Mouse (Mus musculus) lung, embryonic 14.5 days (tissue): ENCODE results near the gene Tfdp2. TPM values are rescaled to one million over a fixed set of nuclear protein-coding genes. Genes with fewer than 3 reads are reported as not detected.

ENCODE experiments used
- ATAC-seq: fragments of 200-750 bp; cut with Nextera tagmentation; 2 replicates; pipeline ENCODE4 v1.8.0; 2017; ENCODE audit warnings: mild to moderate bottlenecking, moderate TSS enrichment, moderate library complexity; ENCODE audit not compliant: insufficient read depth
- DNase-seq: peaks from one replicate; pipeline ENCODE4 v3.0.0-alpha.2; 2015
- H3K27ac ChIP-seq: fragments of 300-500 bp; sonication (generic); 2 replicates; pipeline ENCODE4 v1.5.1; 2014; ENCODE audit warnings: low read depth, mild to moderate bottlenecking, moderate library complexity
- H3K27me3 ChIP-seq: fragments of 300-500 bp; sonication (generic); 2 replicates; pipeline ENCODE4 v1.6.1; 2014; ENCODE audit warnings: low read length, control low read depth; ENCODE audit not compliant: insufficient read depth
- H3K36me3 ChIP-seq: fragments of 300-500 bp; sonication (generic); 2 replicates; pipeline ENCODE4 v1.6.1; 2014; ENCODE audit warnings: control low read depth; ENCODE audit not compliant: insufficient read depth
- H3K4me1 ChIP-seq: fragments of 300-500 bp; sonication (generic); 2 replicates; pipeline ENCODE4 v1.6.1; 2014; ENCODE audit warnings: antibody characterized with exemption, control low read depth; ENCODE audit not compliant: insufficient read depth
- H3K4me2 ChIP-seq: fragments of 300-500 bp; sonication (generic); 2 replicates; pipeline ENCODE4 v1.6.1; 2014; ENCODE audit warnings: mild to moderate bottlenecking
- H3K4me3 ChIP-seq: fragments of 300-500 bp; sonication (generic); 2 replicates; pipeline ENCODE4 v1.5.1; 2014; ENCODE audit warnings: low read depth, low read length
- H3K9ac ChIP-seq: fragments of 300-500 bp; sonication (generic); 2 replicates; pipeline ENCODE4 v1.6.1; 2014
- H3K9me3 ChIP-seq: fragments of 300-500 bp; sonication (generic); 2 replicates; pipeline ENCODE4 v1.6.1; 2016; ENCODE audit warnings: low read depth, low read length, control low read depth
- CTCF ChIP-seq: IDR thresholded peaks from 2 replicates; pipeline ENCODE4 v1.5.1; 2016; ENCODE audit warnings: antibody characterized with exemption, low read depth
- WGBS: fragments of 180-500 bp; shearing (Covaris S2); extraction: QIAGEN DNeasy Blood & Tissue Kit; methylation state at CpG from one replicate; pipeline ENCODE4 v1.1.7; 2014; 5-methylcytosine and 5-hydroxymethylcytosine counted together
- polyA plus RNA-seq: library from polyadenylated mRNA; unstranded; fragments of >200 nt; fragmentation: Nextera tagmentation; extraction: Ambion mirVana; gene quantifications from 2 replicates; pipeline ENCODE4 v1.2.1, GENCODE M21; 2014

The Tfdp2 gene
- polyA plus RNA-seq, 1 experiment from 2014 or later: 49.1 TPM

DNA sequence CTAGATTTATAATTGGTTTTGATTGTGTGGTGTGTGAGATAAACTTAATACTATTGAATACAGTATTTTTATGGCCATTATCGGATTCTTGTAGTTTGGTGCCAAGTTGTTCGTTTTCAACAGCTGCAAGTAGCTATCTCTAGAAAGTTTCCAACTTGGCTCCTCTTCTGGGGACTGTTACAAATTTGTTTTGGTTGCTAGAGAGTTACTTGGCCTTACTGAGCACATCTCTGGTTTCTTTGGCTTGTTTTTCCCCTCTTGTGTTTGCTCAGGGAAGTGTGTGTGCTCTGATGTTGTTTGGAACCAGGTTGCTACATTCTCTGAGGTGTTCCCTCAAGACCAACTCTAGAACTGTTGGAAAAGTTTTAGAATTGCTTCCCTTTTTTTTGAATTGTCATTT lies 27.2 kb downstream of the Tfdp2 start:
- Histone ChIP-seq H3K4me3 (no peak overlapping the region), H3K36me3 (no peaks in the 10 kb centered on the region), H3K4me1 (no peaks in the 10 kb centered on the region), H3K27me3 (no peaks in the 10 kb centered on the region), H3K9me3 (no peaks in the 10 kb centered on the region), H3K27ac (no peak overlapping the region), H3K4me2 (no peak overlapping the region), H3K9ac (no peak overlapping the region)
- DNase-seq (peak; percentile 19), ATAC-seq (no peak)
- TF ChIP-seq CTCF: no peak
- 68% methylated on average over 2 of the region's 2 CpGs for WGBS

DNA sequence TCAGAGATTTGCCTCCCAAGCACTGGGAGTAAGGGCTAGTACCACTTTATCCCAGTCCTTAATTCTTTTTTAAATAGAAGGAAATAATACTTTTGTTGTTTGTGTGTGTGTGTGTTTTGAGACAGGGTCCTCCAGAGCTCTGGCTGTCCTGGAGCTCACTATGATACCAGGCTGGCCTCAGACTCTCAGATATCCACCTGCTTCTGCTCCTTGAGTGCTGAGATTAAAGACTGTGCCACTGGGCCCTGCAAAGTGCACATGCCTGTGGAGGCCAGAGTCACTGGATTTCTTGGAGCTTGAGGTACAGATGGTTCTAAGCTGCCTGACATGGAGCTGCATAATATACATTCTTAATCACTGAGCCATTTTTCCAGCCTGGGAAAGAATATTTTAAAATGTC lies 32.2 kb downstream of the Tfdp2 start:
- DNase-seq: no peak
- Histone ChIP-seq H3K9ac (no peak overlapping the region), H3K4me1 (no peaks in the 10 kb centered on the region), H3K4me3 (no peak overlapping the region), H3K36me3 (no peaks in the 10 kb centered on the region), H3K9me3 (no peaks in the 10 kb centered on the region), H3K27ac (no peak overlapping the region), H3K27me3 (no peaks in the 10 kb centered on the region), H3K4me2 (no peak overlapping the region)
- TF ChIP-seq CTCF: no peak
- ATAC-seq: no peak

DNA sequence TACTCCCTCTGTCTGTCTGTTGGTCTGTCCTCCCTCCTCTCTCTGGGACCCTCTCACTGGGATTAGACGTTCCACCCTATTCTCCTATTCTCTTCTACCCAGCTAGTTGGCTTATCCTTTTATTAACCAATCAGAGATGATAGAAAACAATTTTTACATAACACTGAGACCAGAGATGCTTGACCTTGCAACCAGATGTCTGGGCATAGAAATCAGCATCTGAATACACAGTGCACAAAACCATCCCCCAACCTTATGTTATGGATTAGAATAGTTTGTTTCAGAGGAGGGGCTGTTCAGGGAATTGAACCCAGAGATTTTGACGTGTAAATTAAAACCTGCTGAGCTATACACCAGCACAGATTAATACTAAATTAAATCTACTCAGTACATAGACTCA lies 34.2 kb downstream of the Tfdp2 start:
- H3K9ac ChIP-seq: no peak overlapping the region
- ATAC-seq (no peak), DNase-seq (no peak)
- no peak overlapping the region for H3K4me2 ChIP-seq
- TF ChIP-seq CTCF: no peak
- no peaks in the 10 kb centered on the region for H3K36me3 ChIP-seq
- 68% methylated on average over 2 of the region's 2 CpGs for WGBS
- no peaks in the 10 kb centered on the region for H3K9me3 ChIP-seq
- no peak overlapping the region for H3K27ac ChIP-seq
- H3K27me3 ChIP-seq: no peaks in the 10 kb centered on the region
- H3K4me1 ChIP-seq: no peaks in the 10 kb centered on the region
- H3K4me3 ChIP-seq: no peak overlapping the region

DNA sequence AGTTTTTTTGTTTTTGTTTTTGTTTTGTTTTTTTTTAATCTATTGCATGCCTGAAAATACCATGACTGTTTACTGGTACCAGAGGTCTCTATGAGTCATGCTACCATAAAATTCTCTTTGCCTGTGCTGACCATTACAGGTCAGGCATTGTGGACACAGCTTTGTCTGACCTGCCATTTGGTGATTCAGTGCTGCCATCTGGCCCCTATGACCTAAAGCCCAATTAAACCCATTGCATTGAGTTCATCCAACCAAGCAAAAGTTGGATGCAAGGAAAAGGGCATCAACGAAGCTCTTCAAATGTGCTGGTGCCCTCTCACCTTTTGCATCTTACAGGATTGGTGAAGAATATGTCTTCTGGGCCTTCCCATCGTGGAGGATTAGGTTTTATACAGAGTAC lies 39.4 kb downstream of the Tfdp2 start:
- no peaks in the 10 kb centered on the region for H3K36me3 ChIP-seq
- ATAC-seq: no peak
- no peak for DNase-seq
- no peak overlapping the region for H3K4me3 ChIP-seq
- H3K9me3 ChIP-seq: no peaks in the 10 kb centered on the region
- H3K27me3 ChIP-seq: no peaks in the 10 kb centered on the region
- no peak overlapping the region for H3K9ac ChIP-seq
- H3K4me2 ChIP-seq: no peak overlapping the region
- no peaks in the 10 kb centered on the region for H3K4me1 ChIP-seq
- no peak overlapping the region for H3K27ac ChIP-seq
- 74% methylated on average over 2 of the region's 2 CpGs for WGBS
- no peak for TF ChIP-seq CTCF

GRCm38 (mm10) chr9:96237391-96237790 lies 41.3 kb downstream of the Tfdp2 start:
- no peak overlapping the region for H3K9ac ChIP-seq
- DNase-seq: no peak
- H3K4me1 ChIP-seq: no peaks in the 10 kb centered on the region
- no peak overlapping the region for H3K4me2 ChIP-seq
- WGBS: 78% methylated on average over 1 of the region's 1 CpGs
- no peaks in the 10 kb centered on the region for H3K27me3 ChIP-seq
- no peaks in the 10 kb centered on the region for H3K9me3 ChIP-seq
- TF ChIP-seq CTCF: no peak
- H3K4me3 ChIP-seq: no peak overlapping the region
- no peaks in the 10 kb centered on the region for H3K36me3 ChIP-seq
- no peak overlapping the region for H3K27ac ChIP-seq
- no peak for ATAC-seq

DNA sequence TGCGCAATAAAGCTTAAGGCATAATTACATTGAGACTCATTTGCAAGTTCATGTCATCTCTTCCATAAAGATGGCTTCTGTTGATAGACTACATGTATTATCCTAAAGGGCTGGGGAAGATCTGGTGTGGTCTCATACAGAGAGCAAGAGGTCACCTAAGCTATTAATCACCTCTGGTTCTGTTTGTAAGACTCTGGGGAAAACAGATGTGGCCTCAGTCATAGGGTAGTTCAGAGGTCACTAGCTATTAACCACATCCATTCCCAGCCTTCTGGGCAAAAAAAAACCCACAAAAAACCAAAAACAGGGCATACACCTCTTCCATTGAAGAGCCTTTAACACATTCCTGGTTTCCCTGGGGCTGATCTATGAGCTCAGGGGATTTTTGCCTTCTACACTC lies 42.2 kb downstream of the Tfdp2 start:
- no peak overlapping the region for H3K27ac ChIP-seq
- no peaks in the 10 kb centered on the region for H3K4me1 ChIP-seq
- no peak overlapping the region for H3K4me3 ChIP-seq
- H3K4me2 ChIP-seq: no peak overlapping the region
- TF ChIP-seq CTCF: no peak
- DNase-seq (no peak), ATAC-seq (no peak)
- H3K27me3 ChIP-seq: no peaks in the 10 kb centered on the region
- no peaks in the 10 kb centered on the region for H3K36me3 ChIP-seq
- 95% methylated on average over 1 of the region's 1 CpGs for WGBS
- H3K9ac ChIP-seq: no peak overlapping the region
- no peaks in the 10 kb centered on the region for H3K9me3 ChIP-seq

- no peak for DNase-seq
- no peak overlapping the region for H3K4me2 ChIP-seq
- H3K27me3 ChIP-seq: no peaks in the 10 kb centered on the region
- H3K9me3 ChIP-seq: no peaks in the 10 kb centered on the region
- no peaks in the 10 kb centered on the region for H3K4me1 ChIP-seq
- no peak overlapping the region for H3K9ac ChIP-seq
- H3K4me3 ChIP-seq: no peak overlapping the region
- no peaks in the 10 kb centered on the region for H3K36me3 ChIP-seq
- TF ChIP-seq CTCF: no peak
- no peak overlapping the region for H3K27ac ChIP-seq
- WGBS: 82% methylated on average over 10 of the region's 10 CpGs
- peak; percentile 76 for ATAC-seq
Observed at GRCm38 (mm10) chr9:96241134-96242097, 45.3 kb downstream of the Tfdp2 start.
